Mouse (Mus musculus): ENCODE measurements at regions not wholly inside any gene's neighbourhood (a gene's known extent, or its start where the extent isn't known, plus 50 kb on each side); places are given as distances from the start of the nearest gene placed in this dataset.

DNA sequence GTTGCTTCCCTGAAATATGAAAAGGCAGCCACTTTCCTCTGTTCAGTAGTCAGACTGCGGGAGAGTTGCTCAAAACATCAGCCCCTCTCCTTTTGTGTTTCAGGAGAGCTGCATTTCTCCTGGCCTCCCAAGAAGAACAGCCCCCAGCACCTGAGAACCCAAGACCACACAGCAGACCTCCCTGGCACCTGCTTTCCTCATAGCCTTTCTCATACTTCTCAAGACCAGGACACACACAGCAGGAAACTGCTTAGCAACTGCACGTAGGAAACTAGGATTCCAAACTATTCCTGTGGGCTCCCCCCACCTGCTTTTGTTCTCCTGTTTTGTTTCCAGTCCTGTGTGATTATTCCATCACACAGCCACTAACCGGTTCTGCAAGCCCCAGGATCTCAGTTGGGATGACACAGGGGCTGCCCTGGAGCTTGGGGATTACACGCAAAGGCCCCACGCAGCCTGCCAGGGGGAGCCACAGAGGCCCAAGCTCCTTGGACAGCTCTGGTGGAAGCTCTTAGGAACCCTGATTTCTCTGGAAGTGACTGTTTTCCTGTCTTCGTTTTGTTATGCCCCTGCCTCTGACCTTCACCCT is 519.6 kb upstream of the Klf4 start:
- DNase-seq (ENCODE audit: low spot score), result no peak

DNA sequence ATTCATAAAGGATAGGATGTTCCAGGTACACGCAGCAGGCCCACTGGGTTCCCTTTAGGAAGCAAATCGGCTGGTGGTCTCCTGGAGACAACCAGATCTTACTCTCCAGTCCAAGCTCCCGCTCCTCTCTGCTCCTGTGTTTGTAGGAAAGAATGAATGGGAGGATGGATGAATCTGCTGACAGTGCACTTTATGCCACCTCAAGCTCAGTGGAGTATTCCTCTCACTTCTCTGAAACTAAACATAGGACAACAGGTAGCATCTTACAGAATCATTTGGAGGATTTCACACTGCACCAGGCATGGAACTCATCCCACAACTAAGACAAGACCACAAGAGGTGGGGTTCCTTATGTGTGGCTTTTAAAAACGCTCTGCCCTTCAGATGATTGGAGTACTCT is 507.1 kb upstream of the Klf4 start:
- DNase-seq (ENCODE audit: low spot score), result no peak

DNA sequence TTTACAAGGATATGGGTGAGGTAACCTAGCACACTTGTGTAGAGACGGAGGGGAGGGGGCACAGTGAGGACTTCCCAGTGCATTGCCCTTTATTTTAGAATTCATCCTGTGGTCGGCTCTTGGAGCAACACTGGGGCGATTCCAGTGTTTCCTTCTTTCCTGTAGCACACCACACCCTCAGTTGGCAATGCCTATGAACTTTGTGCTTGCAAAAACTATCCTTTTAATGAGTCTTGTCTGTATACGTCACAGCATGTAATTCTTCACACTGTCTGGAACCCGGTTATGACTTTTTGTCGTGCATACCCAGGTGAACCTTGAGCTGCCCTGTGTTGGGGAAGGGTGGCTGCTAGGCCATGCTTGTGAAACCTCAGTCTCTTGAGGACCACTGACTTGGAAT is 504.1 kb upstream of the Klf4 start:
- DNase-seq (ENCODE audit: low spot score), result no peak

- no peak for DNase-seq (ENCODE audit: low spot score)
Measured at GRCm38 (mm10) chr4:56035543-56035942, 503.3 kb upstream of the Klf4 start.

- DNase-seq (ENCODE audit: low spot score), result no peak
Measured at GRCm38 (mm10) chr4:56028441-56028840, 496.2 kb upstream of the Klf4 start.

GRCm38 (mm10) chr4:56027258-56027657 is 495.0 kb upstream of the Klf4 start:
- no peak for DNase-seq (ENCODE audit: low spot score)

GRCm38 (mm10) chr4:56024478-56024877 is 492.2 kb upstream of the Klf4 start:
- no peak for DNase-seq (ENCODE audit: low spot score)

DNA sequence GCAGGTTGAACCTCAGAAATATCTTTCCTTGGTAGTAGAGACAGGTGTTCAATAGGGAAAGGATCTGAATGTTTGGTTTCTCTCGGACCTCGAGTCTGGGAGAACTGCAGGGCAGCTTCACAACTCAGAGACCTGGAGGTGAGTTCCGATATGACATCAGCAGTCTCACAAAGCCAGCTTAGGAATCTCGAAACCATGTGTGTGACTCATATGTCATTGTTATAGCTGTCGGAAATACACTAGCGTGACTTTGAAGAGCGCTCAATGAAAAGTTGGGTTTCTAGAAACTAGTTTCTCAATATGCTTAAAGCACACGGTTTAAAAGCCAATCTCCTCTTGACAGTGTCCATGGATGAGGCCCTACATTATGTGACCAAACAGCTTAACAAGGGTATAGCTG is 485.9 kb upstream of the Klf4 start:
- DNase-seq (ENCODE audit: low spot score), result no peak

GRCm38 (mm10) chr4:56015481-56015880 is 483.2 kb upstream of the Klf4 start:
- DNase-seq (ENCODE audit: low spot score), result no peak

- DNase-seq (ENCODE audit: low spot score), result no peak
Measured at GRCm38 (mm10) chr4:56008287-56008686, 476.0 kb upstream of the Klf4 start.

GRCm38 (mm10) chr4:56004227-56004626 is 472.0 kb upstream of the Klf4 start:
- DNase-seq (ENCODE audit: low spot score), result no peak

GRCm38 (mm10) chr4:56001312-56001731 is 469.1 kb upstream of the Klf4 start:
- no peak for DNase-seq (ENCODE audit: low spot score)

DNA sequence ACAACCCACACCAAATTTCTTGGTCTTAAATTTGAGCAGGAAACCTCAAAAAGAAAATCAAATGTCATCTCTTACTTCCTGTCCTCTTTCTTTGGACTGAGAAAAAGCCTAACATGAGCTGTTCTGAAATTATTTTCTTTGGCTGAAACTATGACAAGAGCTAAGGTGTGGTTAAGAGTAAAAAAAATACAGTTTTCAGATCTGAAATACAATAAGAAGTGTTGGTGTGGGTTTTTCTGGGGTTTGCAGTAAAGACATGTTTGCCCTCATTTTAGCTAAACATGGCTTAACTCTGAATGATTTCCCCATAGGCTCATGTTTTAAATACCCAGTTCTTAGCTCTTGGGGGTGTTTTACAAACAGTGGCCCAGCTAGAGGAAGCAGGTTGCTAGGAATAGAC is 451.8 kb upstream of the Klf4 start:
- no peak for DNase-seq (ENCODE audit: low spot score)

DNA sequence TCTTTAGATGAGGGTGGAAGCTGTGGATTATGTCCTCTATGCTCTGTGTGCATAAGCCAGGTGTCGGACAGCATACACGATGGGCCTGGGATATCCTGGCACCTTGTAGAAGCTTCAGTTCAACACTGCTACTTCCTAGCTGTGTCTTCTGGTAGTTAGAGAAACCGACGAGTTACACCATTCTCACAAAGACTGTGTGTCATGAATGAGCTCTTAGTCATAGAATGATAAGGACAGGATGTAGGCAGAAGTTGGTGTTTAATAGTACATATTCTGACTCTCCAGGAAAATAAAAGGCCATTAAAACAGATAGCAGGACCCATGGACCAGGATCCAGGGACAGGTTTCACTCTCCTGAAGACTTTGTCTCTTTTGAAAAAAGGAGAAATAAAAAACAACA is 446.3 kb upstream of the Klf4 start:
- no peak for DNase-seq (ENCODE audit: low spot score)

GRCm38 (mm10) chr4:55976265-55976664 is 444.0 kb upstream of the Klf4 start:
- no peak for DNase-seq (ENCODE audit: low spot score)

GRCm38 (mm10) chr4:55973706-55974105 is 441.4 kb upstream of the Klf4 start:
- DNase-seq (ENCODE audit: low spot score), result no peak

GRCm38 (mm10) chr4:55972235-55972819 is 440.1 kb upstream of the Klf4 start:
- DNase-seq (ENCODE audit: low spot score), result no peak

- DNase-seq (ENCODE audit: low spot score), result no peak
Measured at GRCm38 (mm10) chr4:55960063-55960462, 427.8 kb upstream of the Klf4 start.

- no peak for DNase-seq (ENCODE audit: low spot score)
Measured at GRCm38 (mm10) chr4:55953701-55954100, 421.4 kb upstream of the Klf4 start.

GRCm38 (mm10) chr4:55952220-55952619 is 420.0 kb upstream of the Klf4 start:
- no peak for DNase-seq (ENCODE audit: low spot score)

DNA sequence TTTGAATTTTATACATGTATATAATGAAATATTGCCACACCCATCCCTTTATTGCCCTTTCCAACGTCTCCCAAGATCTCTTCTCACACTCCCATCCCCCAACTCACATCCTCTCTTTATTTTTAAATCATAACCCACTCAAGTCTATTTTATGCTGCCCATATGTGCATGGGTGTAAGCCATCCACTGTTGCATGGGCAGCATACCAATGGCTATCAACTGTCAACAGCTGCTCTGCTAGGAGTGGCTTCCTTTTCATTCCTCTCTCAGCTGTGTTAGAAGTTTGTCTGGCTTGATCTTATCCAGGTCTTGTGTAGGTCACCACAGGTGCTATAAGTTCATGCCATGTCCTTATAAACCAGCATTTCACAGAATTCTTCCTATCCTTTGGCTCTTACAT is 409.2 kb upstream of the Klf4 start:
- DNase-seq (ENCODE audit: low spot score), result no peak

- DNase-seq (ENCODE audit: low spot score), result no peak
Measured at GRCm38 (mm10) chr4:55938383-55938782, 406.1 kb upstream of the Klf4 start.

GRCm38 (mm10) chr4:55937833-55938232 is 405.6 kb upstream of the Klf4 start:
- no peak for DNase-seq (ENCODE audit: low spot score)

DNA sequence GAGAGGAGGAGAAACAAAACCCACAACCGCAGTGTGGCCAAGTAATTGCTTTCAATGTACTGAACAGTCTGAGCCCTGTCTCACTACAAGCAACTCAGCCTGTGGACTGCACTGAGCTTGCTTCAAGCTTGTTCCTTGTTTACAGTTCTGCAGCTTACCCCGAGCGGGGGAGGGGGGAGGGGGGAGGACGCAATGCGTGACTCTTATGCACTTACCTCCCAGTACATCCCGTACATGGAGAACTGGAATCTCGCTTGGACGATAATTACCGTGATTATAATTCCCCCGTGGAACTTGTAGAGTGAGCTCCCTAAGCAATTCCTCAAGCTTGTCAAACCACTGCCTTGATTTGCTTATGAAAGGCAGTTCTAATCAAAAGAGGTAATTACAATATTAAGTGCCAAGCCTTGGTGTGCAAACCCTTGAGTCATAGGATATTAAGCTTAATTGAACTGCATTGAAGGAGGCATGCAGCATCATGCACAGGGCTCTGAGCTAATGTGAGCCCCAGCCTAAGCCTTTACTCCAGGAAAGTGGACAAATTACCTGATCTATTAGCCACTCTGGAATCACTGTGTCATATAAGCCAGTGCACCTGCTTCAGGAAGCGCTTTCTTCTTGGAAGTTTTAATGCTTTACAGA is 397.0 kb upstream of the Klf4 start:
- no peak for DNase-seq (ENCODE audit: low spot score)
